Mouse (Mus musculus) cortical plate, adult 2 months (tissue): ENCODE measurements around the gene Tsga13.

Experiments
- CTCF ChIP-seq: fragments of 200-500 bp; IDR thresholded peaks from 2 replicates; pipeline ENCODE4 v1.5.1; 2011; ENCODE audit warnings: mild to moderate bottlenecking, control low read depth, low read length; ENCODE audit not compliant: insufficient read depth; ENCODE audit errors: extremely low read depth
- POLR2A ChIP-seq: fragments of 200-500 bp; IDR thresholded peaks from 2 replicates; pipeline ENCODE4 v1.6.1; 2011; ENCODE audit warnings: mild to moderate bottlenecking, low read length, control low read depth; ENCODE audit not compliant: insufficient read depth; ENCODE audit errors: extremely low read depth

DNA sequence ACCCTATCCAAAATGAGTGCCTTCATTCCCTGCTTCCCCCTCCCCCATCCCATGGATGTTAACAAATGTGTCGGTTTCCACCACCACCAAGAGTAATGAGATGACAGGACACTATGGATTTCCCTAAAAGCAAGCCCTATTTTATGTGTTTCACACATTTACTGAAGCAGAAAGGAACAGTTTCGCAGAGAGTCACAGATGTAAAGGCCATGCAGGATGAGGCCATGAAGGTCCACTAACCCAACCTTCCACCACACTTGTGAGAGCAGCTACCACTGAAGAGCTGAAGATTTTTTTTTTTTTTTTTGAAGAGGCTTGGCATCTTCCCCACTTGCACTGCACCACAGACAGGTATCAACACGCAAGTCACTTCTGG, 19.6 kb downstream of the Tsga13 start:
- TF ChIP-seq CTCF (no peak), POLR2A (no peak)
